Mouse (Mus musculus) monocyte, adult 2 months (primary cell): ENCODE data around the gene Sis.

Source experiments
- DNase-seq, 2 experiments: peaks; one replicate each; pipeline ENCODE4 v3.0.0; 2022; ENCODE audit warnings: low spot score in 2 of 2, low read depth in 1 of 2

Gene Sis

GRCm38 (mm10) chr3:72967675-72968074 lies at the start of gene Sis:
Sis (minus strand) TSS chr3:72967863.
- DNase-seq = no peak

- no peak for DNase-seq
These were observed 38.4 kb upstream of the Sis start for GRCm38 (mm10) chr3:73006045-73006444.

- DNase-seq = no peak
These were observed 35.5 kb upstream of the Sis start for GRCm38 (mm10) chr3:73002933-73003696.

- DNase-seq = no peak
These were observed 29.9 kb upstream of the Sis start for GRCm38 (mm10) chr3:72997517-72997916.

GRCm38 (mm10) chr3:72990992-72991391 lies 23.3 kb upstream of the Sis start:
- DNase-seq = no peak

- DNase-seq = no peak
These were observed 8.9 kb upstream of the Sis start for GRCm38 (mm10) chr3:72976602-72977001.

GRCm38 (mm10) chr3:72918919-72919526 lies 48.6 kb downstream of the Sis start:
- DNase-seq = no peak

- no peak for DNase-seq
These were observed 85.2 kb downstream of the Sis start for GRCm38 (mm10) chr3:72882501-72882900.

GRCm38 (mm10) chr3:72868141-72868540 lies 99.5 kb downstream of the Sis start:
- no peak for DNase-seq

GRCm38 (mm10) chr3:72858738-72859137 lies 108.9 kb downstream of the Sis start:
- no peak for DNase-seq

- no peak for DNase-seq
These were observed 112.3 kb downstream of the Sis start for GRCm38 (mm10) chr3:72855405-72855804.

GRCm38 (mm10) chr3:72840641-72841040 lies 127.0 kb downstream of the Sis start:
- no peak for DNase-seq
